Mouse (Mus musculus) activated CD4-positive, CD25-positive, alpha-beta regulatory T cell, adult 4 months (primary cell): Measurements from ENCODE around the gene Itgb3bp. TPM values are rescaled to one million over a fixed set of nuclear protein-coding genes. Genes with fewer than 3 reads are reported as not detected.

Experiments
- ATAC-seq: one replicate; pipeline ENCODE4 v1.8.0; 2017
- polyA plus RNA-seq, 2 experiments: library from polyadenylated mRNA; unstranded; fragments of 100-300 nt; shearing (Covaris generic); gene quantifications; one replicate each; pipeline ENCODE4 v1.2.1; 2017

The Itgb3bp gene
- polyA plus RNA-seq, 2 experiments from 2014 or later = 23.7 to 33.1 TPM

DNA sequence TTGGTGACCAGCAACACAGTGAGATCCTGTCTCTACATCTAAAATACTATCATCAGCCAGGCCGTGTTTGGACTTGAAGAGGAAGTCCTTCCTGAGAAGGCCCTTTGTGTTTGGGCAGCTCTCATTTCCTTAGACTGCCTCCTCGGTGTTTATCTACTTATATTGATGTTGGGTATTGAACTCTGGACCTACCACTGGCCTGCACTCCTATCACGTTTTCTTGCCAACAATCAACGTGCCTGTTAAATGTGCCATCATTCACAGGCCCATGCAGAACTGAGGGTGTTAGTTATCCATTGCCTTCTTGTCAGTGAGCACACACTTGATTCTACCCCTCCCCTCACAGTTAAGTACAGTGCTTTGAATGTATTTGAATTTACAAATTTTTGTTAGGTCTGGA is 211.7 kb downstream of the Itgb3bp start:
- ATAC-seq = no peak

DNA sequence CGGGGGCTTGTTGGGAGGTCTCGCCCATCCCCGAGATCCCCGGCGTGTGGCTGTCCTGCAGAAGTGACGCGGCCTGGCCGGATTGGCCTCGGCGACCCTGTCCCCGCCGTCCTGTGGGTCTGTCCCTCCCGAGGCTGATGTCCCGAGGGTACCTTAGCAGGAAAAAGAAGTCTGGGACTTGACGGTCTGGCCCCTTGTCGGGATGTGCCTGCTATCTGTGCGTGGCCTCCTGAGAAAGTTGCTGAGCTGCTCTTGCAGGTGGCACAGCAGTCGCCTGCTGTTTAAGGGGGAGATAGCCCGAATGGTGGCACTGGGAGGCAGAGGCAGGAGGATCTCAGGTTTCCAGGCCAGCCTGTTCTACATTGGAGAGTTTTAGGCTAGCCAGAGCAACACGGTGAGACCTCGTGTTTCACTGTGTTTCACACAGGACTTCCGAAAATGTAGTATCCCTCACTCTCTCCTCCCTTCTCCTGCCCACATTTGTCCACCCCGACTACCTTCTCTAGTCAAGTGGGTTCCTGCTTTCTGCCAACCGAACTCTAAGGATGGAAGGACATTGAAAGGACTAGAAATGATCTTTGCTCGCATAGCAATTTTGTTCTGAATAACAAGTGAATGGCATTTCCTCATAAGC is 213.7 kb downstream of the Itgb3bp start:
- peak; percentile 21 for ATAC-seq

Other genes with a start within 250 kb of the Itgb3bp start
- gene Alg6, start 214.1 kb downstream of the Itgb3bp start, polyA plus RNA-seq = 10 to 100 TPM; 10.4 to 10.5 TPM
- 1 to 10 TPM; 4.5 to 5.6 TPM for gene Efcab7, start 100.6 kb downstream of the Itgb3bp start, polyA plus RNA-seq
- 10 to 100 TPM; 32.1 to 34.2 TPM for gene Pgm1, start 399 bp downstream of the Itgb3bp start, polyA plus RNA-seq
- gene Ror1, start 166.0 kb upstream of the Itgb3bp start, polyA plus RNA-seq = not detected